Mouse (Mus musculus): ENCODE data around the gene Fgfr2.

Fgfr2 gene

DNA sequence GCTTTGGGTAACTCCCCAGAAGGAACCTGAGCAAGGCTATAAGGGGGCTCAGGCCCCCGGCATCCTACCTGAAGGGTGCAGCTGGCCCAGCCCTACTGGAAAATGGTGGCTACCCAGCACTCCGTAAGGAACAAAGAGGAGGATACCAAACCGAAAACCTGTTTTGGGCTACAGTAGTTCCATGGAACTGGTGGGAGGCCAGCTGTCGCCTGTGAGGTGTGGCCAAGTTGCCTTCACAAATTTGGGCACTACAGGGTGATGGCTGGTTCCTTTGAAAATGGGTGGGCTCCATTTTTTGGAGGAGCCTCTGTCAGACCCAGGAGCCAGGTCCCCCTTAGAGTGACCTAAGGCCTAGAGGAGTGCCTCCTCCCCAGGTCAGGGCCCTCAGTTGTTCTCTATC lies 407.9 kb downstream of the Fgfr2 start:
- DNase-seq (ENCODE audit: low read depth) = no peak

DNA sequence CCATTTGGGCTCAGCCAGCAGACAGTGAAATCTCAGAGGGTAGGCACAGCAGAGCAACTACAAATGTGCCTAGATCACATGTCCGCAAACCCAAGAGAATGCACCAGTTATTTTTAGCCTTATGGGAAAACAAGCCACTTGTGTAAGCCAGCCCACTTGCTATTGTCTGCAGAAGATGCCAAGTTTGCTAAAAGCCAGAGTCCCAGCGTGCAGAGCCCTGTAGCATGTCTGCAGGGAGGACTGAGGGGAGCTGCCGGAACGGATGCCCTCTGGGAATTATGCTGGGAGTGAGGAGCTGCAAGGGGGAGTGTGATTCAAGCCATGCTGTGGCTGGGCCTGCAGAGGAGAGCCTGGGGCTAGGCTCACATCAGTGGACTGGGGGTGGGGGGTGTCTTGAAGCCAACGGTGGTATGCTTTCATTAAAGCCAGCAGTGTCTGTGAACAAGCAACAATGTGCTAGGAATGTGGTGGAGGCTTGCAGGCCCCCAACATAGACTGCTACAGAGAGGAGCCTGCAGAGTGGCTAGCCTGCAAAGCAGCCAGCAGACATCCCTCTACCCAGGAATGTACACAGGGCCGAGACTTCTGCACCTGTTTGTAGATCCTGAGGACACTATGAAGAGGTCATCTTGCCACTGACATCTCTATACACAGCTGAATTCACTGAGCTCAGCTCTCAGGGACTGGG lies 408.8 kb downstream of the Fgfr2 start:
- no peak for DNase-seq (ENCODE audit: low read depth)

DNA sequence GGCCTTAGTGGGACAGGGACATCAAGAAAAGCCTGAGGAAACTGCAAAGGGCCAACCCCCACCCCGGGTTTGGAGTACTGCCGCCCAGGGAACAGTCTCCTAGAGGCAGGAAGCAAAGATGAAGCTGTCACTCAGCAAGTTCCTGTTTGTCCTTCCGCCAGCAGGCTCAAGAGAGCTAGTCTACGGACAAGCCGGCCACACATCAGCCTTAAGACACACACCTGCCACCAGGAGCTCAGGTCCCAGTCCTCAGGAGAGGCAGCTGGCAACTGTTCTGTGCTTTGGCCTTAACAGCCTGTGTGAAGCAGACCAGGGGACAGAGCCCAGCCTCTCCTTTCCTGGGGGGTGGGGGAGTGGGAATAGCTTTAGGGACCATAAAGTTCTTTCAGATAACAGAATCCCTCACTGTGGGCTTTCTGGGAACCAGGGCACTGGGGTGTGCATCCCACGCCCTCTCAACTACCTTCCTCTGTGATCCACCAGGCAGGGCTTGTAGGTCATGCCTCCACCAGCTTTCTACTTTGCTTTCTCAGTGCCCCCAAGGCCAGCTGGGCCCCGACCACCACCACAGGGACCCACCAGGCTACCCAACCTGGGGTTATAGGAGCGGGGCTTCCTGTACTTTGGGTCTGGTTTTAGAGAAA lies 409.5 kb downstream of the Fgfr2 start:
- DNase-seq (ENCODE audit: low read depth) = peak; percentile 46

GRCm38 (mm10) chr7:132712956-132713355 lies 410.2 kb downstream of the Fgfr2 start:
- no peak for DNase-seq (ENCODE audit: low read depth)

DNA sequence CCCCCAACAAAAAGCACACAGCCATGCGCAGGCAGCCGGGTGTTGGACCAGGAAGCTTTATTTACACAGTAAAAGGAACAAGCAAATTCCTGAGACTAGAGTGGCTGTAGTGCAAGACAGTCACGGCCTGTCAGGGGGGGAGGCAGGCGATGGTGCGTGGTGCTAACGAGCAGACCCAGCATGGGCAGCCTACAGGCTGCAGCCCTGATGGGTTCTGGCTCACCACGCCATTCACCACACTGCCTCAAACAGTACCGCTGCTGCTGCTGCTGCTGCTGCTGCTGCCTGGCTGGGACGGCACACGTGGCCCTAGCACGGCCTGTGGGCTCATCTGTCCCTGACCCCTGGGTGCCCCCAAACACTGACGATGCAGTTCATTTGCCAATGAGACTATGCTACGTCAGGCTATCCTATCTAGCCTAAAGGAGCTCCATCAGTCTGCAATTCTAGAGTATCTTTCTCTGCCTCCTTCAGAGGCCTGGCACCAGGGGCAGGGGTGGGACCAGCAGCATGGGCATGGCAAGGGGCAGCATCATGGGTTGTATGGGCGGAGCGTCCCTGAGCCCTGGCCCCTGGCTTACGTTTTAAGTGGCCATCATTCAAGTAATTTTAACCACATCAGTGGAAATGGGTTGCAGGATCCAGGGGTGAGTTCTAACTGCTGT lies 411.0 kb downstream of the Fgfr2 start:
- DNase-seq (ENCODE audit: low read depth) = no peak

DNA sequence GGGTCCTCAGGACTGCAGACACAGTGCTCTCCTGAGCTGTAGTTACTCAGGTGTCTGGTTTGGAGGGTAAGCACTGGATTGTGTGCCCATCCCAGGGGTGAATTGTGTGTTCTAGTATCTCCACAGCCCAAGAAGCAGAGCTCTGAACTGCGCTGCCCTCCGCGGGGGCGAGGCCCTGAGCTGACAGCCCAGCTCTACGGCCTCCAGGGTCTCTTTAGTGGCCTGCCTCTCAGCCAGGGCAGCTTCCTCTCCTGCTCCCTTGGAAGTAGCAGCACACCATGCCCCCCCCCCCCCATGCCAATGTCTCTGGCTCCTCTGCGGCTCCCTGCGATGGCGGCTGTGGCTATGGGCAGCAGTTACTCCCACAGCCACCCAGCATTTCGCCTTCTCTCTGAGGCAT lies 411.6 kb downstream of the Fgfr2 start:
- DNase-seq (ENCODE audit: low read depth) = no peak

- DNase-seq (ENCODE audit: low read depth) = peak; percentile 32
Observed at GRCm38 (mm10) chr7:132705130-132705529, 418.0 kb downstream of the Fgfr2 start.

DNA sequence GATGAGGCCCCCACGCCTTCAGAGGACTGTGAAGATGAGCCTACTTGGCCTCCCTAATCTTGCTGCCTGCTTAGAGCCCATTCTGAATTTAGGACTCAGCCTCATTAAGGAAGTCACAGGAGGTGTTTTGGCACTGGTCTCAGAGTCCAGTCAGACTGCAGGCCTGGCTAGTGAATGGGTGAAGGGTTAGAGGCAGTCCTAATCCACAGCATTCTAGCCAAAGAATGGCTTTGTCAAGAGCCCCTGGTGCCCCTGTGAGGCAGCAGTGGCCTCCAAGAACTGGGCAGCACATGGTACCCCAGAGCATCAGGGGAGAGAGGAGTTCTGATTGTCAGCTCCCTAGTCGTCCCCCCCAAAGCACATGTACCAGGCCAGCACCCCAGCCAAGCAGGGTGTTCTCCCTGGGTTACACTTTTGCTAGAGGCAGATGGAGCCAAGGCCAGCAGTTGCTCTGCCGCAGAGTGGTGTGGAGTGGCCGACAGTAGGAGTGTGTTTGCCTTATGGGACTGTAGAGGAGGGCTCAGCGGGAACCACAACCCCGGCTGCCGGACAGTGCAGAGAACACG lies 418.8 kb downstream of the Fgfr2 start:
- DNase-seq (ENCODE audit: low read depth) = no peak

DNA sequence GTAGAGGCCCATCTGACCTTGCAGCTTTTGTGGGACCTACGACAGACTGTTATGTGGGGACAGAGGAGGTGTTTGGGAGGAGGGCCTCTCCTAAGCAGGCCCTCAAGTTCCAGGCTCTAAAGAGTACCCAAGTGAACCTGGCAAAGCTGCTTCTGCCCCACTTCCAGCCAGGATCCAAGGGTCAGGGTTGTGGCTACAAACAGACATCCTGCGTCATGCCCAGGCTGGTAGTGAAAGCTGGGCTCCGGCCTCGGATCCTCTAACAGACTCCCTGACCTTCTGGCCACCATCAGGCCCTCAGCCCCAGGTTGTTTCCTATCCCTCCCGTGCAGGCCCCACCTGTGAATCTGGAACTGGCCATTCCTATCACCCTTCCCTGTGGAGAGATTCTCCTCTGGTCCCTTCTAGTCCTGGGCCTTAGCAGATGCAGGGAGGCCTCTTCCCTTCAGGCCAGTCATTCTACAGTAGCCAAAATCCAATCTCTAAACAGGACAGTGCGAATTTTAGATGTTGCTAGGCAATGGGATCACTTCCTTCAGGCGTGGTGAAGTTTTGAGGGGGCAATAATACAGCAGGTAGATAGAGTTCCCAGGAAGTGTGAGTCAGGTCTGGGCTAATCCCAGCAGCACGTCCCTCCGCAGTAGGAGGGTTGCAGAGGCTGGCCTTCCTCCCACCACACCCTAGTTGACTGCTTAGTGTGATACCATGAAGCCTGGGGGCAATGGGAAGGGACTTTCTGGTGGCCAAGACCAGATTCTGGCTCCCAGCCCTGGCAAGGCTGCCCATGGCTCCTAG lies 419.4 kb downstream of the Fgfr2 start:
- DNase-seq (ENCODE audit: low read depth) = no peak

- DNase-seq (ENCODE audit: low read depth) = no peak
Observed at GRCm38 (mm10) chr7:132702492-132703070, 420.6 kb downstream of the Fgfr2 start.

GRCm38 (mm10) chr7:132702024-132702423 lies 421.1 kb downstream of the Fgfr2 start:
- no peak for DNase-seq (ENCODE audit: low read depth)

DNA sequence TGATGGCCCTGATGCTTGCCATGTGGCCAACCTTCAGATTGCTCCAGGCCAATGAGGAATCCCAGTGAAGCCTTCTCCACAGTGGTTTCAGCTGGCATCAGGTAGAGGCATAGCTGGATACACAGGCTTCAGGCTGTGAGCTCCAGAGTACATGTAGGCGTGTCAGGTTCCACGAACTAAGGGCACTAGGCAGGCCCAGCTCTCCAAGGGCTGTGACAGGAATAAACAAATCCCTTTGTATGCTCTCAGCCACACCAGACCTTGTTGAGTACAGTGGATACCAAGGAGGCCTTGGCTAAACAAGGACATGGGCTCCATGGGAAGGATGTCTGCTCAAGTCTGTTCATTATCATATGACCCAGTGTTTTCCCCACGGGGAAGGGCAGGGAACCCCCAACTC lies 421.7 kb downstream of the Fgfr2 start:
- no peak for DNase-seq (ENCODE audit: low read depth)

DNA sequence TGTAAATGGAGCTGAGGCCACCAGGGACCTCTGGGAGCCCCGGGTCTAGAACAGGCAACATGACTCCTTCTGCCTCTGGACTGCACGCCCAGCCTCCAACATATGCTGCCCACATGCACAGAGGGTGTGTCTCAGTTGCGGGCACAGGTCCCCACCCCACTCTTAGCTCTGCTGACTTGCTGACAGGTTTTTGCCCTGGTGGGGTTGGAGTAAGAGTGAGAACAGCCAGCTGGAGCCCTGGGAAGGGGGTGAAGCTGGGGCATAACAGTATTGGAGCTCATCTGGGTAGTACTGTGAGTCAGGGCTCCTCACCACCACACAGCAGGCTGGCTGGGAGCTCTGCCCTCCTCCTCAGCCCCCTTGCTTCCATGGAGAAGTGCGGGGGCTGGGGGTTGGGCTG lies 423.0 kb downstream of the Fgfr2 start:
- no peak for DNase-seq (ENCODE audit: low read depth)

- DNase-seq (ENCODE audit: low read depth) = no peak
Observed at GRCm38 (mm10) chr7:132699639-132700038, 423.5 kb downstream of the Fgfr2 start.

DNA sequence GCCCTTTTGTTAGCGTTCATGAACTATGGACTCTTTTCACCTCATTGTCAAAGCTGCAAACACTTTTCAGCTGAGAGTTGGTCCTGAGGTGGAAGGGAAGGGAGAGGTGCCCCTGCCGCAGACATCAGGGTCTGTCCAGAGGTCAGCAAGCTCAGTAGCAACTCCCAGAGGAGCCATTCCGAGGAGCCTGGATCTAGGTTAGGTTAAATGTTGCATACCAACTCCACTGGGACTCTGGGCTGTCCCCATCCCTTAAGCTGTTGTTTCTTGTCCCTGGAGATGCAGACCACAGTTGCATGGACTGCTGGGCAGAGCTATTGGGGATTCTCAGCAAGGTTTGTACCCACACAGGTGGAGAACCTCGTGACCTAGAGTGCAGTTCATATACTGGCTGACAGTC lies 424.0 kb downstream of the Fgfr2 start:
- no peak for DNase-seq (ENCODE audit: low read depth)

GRCm38 (mm10) chr7:132698737-132699136 lies 424.4 kb downstream of the Fgfr2 start:
- DNase-seq (ENCODE audit: low read depth) = peak; percentile 17

DNA sequence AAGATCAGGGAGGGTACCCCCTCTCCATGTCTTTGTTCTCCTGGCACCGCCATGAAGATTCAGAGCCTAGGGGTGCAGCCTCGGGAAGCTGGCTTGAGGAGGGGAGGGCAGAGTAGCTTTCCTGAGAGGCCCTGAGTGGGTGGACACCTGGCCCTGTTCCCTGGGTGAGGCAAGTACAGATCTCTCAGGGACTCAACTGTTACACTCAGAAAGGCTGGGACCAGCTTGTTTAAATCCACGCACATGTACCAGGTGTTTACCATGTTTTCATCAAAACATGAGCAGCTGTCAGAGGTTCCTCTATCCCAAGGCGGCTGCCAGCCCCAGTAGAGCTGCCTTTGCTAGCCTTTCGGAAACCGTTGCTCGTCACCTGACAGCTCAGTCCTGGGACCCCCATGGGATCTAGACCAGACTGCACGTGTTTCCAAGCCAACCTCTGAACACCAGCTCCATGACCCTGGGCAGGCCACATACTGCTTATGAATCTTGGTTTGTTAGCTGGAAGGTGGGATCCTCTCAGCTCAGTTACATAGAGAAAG lies 425.8 kb downstream of the Fgfr2 start:
- DNase-seq (ENCODE audit: low read depth) = no peak

- no peak for DNase-seq (ENCODE audit: low read depth)
Observed at GRCm38 (mm10) chr7:132693561-132693960, 429.6 kb downstream of the Fgfr2 start.

GRCm38 (mm10) chr7:132692719-132693118 lies 430.4 kb downstream of the Fgfr2 start:
- no peak for DNase-seq (ENCODE audit: low read depth)

DNA sequence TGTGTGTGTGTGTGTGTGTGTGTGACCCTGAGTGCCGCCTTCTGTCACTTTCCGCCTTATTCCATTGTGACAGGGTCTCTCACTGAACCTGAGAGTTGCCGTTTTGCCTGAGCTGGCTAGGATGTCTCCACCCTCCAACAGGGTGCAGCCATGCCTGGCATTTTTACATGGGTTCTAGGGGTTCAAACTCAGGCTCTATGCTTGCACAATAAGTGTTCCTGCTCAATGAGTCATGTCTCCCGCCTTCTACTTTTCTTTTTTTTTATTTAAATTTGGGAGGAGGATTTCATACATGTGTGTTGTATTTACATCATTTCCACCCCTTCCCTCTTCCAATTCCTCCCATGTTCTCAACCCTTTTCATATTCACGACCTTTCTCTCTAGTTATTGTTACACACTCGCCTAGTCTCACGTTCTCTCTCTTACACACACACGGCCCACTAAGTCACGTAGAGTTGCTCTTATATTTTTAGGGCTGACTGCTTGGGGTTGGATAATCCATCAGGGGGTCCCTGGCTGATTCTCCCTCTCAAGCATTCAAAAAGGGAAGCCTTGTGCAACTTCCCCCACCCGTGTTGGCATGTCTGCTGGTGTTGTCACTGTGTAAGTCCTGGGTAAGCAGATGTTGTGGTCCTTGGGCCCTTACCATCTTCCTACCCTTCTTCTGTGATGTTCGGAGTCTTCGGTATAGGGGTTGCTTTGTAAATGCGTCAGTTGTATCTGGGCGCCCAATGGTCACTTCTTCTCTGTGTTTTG lies 432.3 kb downstream of the Fgfr2 start:
- DNase-seq (ENCODE audit: low read depth) = peak; percentile 62

DNA sequence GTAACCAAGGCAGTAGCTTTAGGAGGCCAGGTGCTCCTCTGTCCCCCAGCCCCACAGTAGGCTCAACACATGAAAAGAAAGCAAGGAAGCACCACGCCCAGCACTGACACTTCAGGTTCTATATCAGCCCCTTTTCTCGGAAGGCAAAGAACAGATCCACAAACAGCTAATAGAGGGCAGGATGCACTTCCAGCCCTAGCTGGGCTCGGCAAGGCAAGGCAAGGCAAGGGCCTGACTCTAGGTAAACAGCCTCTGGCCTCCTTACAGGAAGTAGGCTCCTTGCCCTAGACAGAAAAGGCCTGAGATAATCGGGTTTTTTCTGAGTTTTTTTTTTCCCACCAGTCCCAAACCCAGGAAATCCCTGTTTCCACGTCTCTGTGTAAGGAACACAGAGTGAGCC lies 433.4 kb downstream of the Fgfr2 start:
- no peak for DNase-seq (ENCODE audit: low read depth)

Measured in 416B (cell line).